Mouse (Mus musculus) adrenal gland, adult 2 months (tissue): ENCODE results near the gene Scyl2. TPM values are rescaled to one million over a fixed set of nuclear protein-coding genes. Genes with fewer than 3 reads are reported as not detected.
"Not testable (repeated sequence)": the region's sequence is repeated elsewhere in the genome, so short reads cannot be mapped to it uniquely, and the experiment has no call there.

ENCODE experiments used
- DNase-seq: peaks from one replicate; pipeline ENCODE4 v3.0.0; 2021
- polyA plus RNA-seq: library from polyadenylated mRNA; depleted of rRNA; stranded (reverse); fragments of >200 nt; gene quantifications from 2 replicates; pipeline ENCODE4 v1.2.3, GENCODE M21; 2012
- total RNA-seq, 2 experiments: library from RNA; stranded (reverse); gene quantifications; 2 replicates each; pipeline ENCODE4 v1.2.3; 2021

The Scyl2 gene
- total and polyA plus RNA-seq, 3 experiments = 13.3 to 57.4 (median 36.6) TPM

GRCm38 (mm10) chr10:89679448-89679847, 6.6 kb downstream of the Scyl2 start:
- DNase-seq = no peak

- DNase-seq = no peak
These were observed 8.0 kb downstream of the Scyl2 start for GRCm38 (mm10) chr10:89678054-89678453.

GRCm38 (mm10) chr10:89676609-89677008, 9.5 kb downstream of the Scyl2 start:
- DNase-seq = no peak

GRCm38 (mm10) chr10:89670371-89670770, 15.7 kb downstream of the Scyl2 start:
- not testable (repeated sequence) for DNase-seq

- DNase-seq = no peak
These were observed 18.5 kb downstream of the Scyl2 start for GRCm38 (mm10) chr10:89667571-89667970.

- no peak for DNase-seq
These were observed 20.4 kb downstream of the Scyl2 start for GRCm38 (mm10) chr10:89665679-89666078.

DNA sequence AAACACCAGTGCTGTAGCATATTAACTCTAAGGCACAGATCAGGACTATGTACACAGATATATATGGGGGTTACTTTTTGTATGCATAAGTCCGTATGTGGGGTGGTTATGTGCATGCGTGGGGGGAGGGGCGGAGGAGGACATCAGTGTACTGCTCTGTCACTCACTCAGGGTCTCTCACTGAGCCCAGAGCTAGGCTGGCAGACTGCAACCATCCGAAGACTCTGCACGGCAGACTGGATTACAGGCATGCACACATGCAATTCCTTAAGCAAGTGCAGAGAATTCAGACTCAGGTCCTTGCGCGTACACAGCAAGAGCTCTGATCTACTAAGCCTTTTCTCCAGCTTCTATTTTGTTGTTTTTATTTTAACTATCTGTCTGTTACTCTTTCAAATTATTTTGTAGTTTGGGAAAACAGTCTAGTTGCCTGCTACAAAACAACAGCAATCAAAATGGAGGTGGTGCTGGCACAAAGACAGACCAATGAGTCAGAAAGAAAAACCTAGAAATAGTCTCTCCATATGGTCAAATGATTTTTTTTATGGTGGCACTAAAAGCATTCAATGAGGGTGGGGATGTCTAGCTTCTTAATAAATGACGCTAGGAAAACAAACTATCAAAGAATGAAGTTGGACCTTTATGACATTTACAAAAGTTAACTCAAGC, 21.0 kb downstream of the Scyl2 start:
- no peak for DNase-seq

- no peak for DNase-seq
These were observed 29.7 kb downstream of the Scyl2 start for GRCm38 (mm10) chr10:89656366-89656765.

- no peak for DNase-seq
These were observed 33.2 kb downstream of the Scyl2 start for GRCm38 (mm10) chr10:89652912-89653311.

DNA sequence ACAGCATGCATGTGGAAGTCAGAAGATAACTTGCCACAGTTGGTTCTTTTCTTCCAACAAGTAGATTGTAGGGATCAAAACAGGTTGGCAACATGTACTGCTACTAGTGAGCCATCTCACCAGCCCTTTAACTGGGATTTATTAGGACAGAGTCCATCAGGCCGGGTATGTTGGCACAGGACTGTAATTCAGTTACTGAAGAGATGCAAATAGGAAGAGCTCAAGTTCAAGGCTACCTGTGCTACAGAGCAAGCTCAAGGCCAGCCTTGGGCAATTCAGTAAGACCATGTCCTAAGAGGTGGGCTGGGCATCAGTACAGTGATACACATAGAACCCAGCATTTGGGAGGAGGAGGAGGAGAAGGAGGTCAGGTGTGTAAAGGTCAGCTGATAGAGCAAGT, 34.4 kb downstream of the Scyl2 start:
- peak; percentile 32 for DNase-seq

- DNase-seq = no peak
These were observed 39.2 kb downstream of the Scyl2 start for GRCm38 (mm10) chr10:89646918-89647317.

- peak; percentile 21 for DNase-seq
These were observed 49.1 kb downstream of the Scyl2 start for GRCm38 (mm10) chr10:89637001-89637400.

DNA sequence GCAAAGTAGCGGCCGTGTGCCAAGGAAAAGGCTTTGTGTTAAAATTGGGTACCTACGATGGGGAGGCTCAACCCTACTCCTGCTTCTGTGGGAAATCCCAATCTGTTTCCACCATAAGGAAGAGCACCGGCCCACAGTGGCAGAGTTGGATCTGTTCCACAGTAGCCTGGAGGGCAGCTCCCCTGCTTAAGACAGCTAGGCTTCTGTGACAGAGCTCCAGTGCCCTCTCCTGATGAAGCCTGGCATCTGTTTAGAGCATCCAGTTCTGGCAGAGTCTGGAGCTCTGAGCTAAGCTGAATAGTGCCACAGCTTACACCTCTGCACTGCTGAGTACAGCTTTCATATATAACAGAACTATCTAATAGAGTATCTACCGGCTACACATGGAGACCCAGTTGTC, 51.1 kb downstream of the Scyl2 start:
- DNase-seq = peak; percentile 40

- no peak for DNase-seq
These were observed 52.2 kb downstream of the Scyl2 start for GRCm38 (mm10) chr10:89633736-89634426.

GRCm38 (mm10) chr10:89633121-89633520, 53.0 kb downstream of the Scyl2 start:
- DNase-seq = peak; percentile 66

- DNase-seq = no peak
These were observed 54.3 kb downstream of the Scyl2 start for GRCm38 (mm10) chr10:89631831-89632230.

GRCm38 (mm10) chr10:89630564-89630963, 55.5 kb downstream of the Scyl2 start:
- no peak for DNase-seq

- DNase-seq = peak; percentile 29
These were observed 56.0 kb downstream of the Scyl2 start for GRCm38 (mm10) chr10:89630052-89630451.

DNA sequence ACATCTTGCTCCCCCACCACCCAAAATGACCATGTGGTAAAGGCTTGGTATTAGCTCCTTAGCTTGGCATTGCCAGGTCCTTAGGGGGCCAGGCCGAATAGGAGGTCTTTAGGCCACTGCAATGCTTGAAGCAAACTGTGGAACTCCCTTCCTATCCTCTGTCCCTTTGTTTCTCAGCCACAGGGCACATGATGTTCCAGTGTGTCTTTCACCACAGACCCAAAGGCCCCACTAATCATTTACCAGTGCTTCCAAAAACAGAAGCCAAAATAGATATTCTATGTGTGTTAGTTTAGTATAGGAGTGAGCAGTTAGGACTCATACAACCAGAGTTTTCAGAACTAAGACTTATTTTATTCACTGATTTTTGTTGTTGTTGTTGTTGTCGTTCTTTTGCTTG, 59.4 kb downstream of the Scyl2 start:
- no peak for DNase-seq

GRCm38 (mm10) chr10:89624196-89624595, 61.9 kb downstream of the Scyl2 start:
- DNase-seq = no peak

DNA sequence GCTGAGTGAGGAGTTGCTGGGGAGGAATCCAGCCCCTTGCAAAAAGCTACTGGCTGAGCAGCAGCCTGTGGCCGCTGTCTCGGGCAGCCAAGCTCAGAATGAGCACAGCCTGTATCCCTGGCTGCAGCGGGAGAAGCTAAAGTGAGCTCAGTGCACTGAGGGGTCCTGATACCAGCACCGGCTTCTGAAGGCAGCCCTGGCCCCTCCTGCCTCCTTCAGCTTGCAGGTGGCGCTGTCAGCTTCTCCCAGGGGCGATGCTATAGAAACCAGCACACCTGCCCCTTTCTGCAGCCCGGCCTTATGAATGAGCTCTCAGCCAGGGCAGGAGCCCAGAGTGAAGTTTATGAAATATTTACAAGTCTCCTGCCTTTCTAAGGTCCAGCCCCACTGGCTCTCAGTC, 65.0 kb downstream of the Scyl2 start, which contains the start of gene Slc17a8:
Gene Slc17a8, minus strand, starts transcription at position 125 of the 400 bp plus-strand sequence.
- no peak for DNase-seq

- DNase-seq = peak; percentile 69
These were observed 86.8 kb downstream of the Scyl2 start for GRCm38 (mm10) chr10:89599311-89599710.

DNA sequence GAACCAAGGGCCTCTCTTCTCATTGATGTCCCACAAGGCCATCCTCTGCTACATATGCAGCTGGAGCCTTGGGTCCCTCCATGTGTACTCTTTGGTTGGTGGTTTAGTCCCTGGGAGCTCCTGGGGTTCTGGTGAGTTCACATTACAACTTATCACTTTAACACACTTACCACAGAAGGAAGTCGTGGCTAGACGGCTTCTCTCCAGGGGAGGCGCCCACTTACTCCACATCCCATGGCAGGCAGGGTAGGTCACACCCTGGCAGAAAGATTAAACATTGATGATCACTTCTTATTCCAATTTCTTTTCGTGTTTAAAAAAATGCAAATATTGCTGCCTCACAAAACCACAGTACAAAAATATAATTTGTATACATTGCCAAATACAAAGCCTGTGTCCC, 88.8 kb downstream of the Scyl2 start:
- DNase-seq = no peak

DNA sequence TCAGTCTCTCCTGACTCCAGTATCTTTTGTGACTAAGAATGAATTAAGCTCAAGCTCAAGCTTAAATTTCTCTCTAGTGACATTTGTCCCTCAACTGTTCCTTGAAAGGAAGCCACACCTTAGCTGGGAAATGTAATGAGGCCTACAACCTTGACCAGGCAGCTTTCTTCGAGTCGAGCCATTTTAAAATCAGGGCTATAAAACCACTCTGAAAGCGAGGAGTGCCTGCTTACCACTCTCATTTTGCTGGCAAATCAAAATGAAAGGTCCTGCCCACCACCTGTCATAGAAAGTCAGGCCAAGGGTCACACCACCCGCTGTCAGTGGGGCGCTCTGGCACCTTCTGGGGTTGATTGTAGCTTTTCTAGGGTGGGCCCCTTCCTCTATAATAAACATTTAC, 90.2 kb downstream of the Scyl2 start:
- no peak for DNase-seq
